ENCODE assay signal across 24 mouse cellular contexts in the genomic region with DNA sequence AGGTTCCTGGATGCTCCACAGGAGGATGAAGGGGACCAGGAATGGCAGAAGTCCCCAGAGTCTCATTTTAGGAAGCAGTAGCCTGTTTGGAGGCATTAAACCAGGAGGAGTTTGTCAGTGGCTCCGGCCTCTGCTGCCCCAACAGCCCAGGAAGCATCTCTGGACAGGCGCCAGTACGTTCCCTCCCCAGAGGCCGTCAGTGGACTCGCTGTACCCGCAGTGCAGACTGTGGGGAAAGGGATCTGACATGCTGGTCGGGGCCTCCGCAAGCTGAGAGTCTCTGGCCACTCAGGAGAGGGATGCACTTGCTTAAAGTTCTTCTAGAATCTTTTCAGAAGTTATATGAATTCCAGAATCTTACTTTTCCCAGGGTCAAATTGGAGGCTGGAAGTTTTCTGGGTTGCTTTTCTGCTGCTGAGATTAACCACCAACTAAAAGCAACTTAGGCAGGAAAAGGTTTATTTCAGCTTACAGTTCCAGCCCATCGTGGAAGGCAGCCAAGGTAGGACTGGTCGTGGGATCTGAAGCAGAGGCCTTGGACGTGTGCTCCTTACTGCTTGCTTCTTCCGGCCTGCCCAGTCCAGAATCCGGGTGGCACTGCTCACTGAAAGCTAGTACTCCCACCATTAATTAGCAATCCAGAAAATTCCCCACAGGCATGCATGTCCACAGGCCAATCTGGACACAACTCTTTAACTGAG. TPM values are rescaled to one million over a fixed set of nuclear protein-coding genes. Genes with fewer than 3 reads are reported as not detected.
A peak's percentile ranks its signal among the peaks of the same experiment; 100 is the strongest.
DNase-seq lines count a peak whose midpoint lies in the region; ATAC-seq and TF ChIP-seq lines count a peak whose summit lies in the region.
"Not testable (repeated sequence)": the region's sequence is repeated elsewhere in the genome, so short reads cannot be mapped to it uniquely, and the experiment has no call there.
"Had no signal": no experiment of that assay in that cellular context is flagged by ENCODE, and none has a peak within 500 bp of the region (broad histone marks: within the 10 kb centered on the region; RNA-seq: fewer than 3 reads in every experiment).

A gene (minus strand): TSS at position 423 of the 701 bp plus-strand sequence.

- not testable (repeated sequence) for TF ChIP-seq POLR2A in kidney, adult 2 months (IDR thresholded peaks at IDR 0.05; ENCODE audit: low read depth, low read length)

- not testable (repeated sequence) for H3K27me3 ChIP-seq in kidney, adult 2 months (replicated peaks; ENCODE audit: control insufficient read depth, insufficient read depth, low read length); lung, postnatal 0 days (replicated peaks; ENCODE audit: insufficient read depth, low read length); midbrain, embryonic 14.5 days (ENCODE audit: control insufficient read depth, insufficient read depth, low read length)

- not testable (repeated sequence) for H3K9ac ChIP-seq in lung, postnatal 0 days (replicated peaks; ENCODE audit: low read depth); midbrain, embryonic 14.5 days (replicated peaks; ENCODE audit: low read length)

- not testable (repeated sequence) for H3K4me2 ChIP-seq in lung, postnatal 0 days (replicated peaks; ENCODE audit: low read depth, low read length); midbrain, embryonic 14.5 days (ENCODE audit: low read length)

- H3K4me3 ChIP-seq in kidney, adult 2 months (ENCODE audit: insufficient read depth, low read depth, low read length); lung, postnatal 0 days (ENCODE audit: low read depth, low read length); midbrain, embryonic 14.5 days (replicated peaks; ENCODE audit: low read depth, low read length): not testable (repeated sequence)

- H3K27ac ChIP-seq in kidney, adult 2 months (ENCODE audit: insufficient read depth, low read depth, low read length); lung, postnatal 0 days (ENCODE audit: low read length); midbrain, embryonic 14.5 days (replicated peaks; ENCODE audit: low read depth, low read length): not testable (repeated sequence)

- not testable (repeated sequence) for TF ChIP-seq CTCF in kidney, adult 2 months (conservative IDR thresholded peaks at IDR 0.05; ENCODE audit: insufficient read depth, insufficient read length, low read depth, low read length); lung, postnatal 0 days (IDR thresholded peaks at IDR 0.05)

- ATAC-seq in lung, postnatal 0 days, result peak; percentile 41; the same call in 1 of the 2 replicates
- not testable (repeated sequence) for ATAC-seq in midbrain, embryonic 14.5 days (ENCODE audit: low FRiP score, low TSS enrichment)

- not testable (repeated sequence) for H3K4me1 ChIP-seq in kidney, adult 2 months (ENCODE audit: control insufficient read depth, insufficient read depth, low read length); lung, postnatal 0 days (ENCODE audit: insufficient read depth, low read depth, low read length); midbrain, embryonic 14.5 days (ENCODE audit: control insufficient read depth, insufficient read depth, low read length)

- not testable (repeated sequence) for H3K36me3 ChIP-seq in kidney, adult 2 months (ENCODE audit: control insufficient read depth, insufficient read depth, low read length); lung, postnatal 0 days (ENCODE audit: insufficient read depth, low read length); midbrain, embryonic 14.5 days (ENCODE audit: control insufficient read depth, insufficient read depth, low read length)

- peak; percentile 30 for DNase-seq in 3134 (ENCODE audit: extremely low read depth, insufficient read length, low spot score)
- peak; percentile 32 for DNase-seq in adrenal gland, postnatal 25 days
- DNase-seq in gastrocnemius, postnatal 14 days, result peak; percentile 14
- peak; percentile 22 to 29 for DNase-seq in heart, postnatal 10 days
- DNase-seq in kidney, adult 2 months, result peak; percentile 21
- DNase-seq in lung, postnatal 0 days (ENCODE audit: low spot score), result peak; percentile 19
- peak; percentile 8 for DNase-seq in midbrain, embryonic 14.5 days
- peak; percentile 82 for DNase-seq in testis, postnatal 10 days (ENCODE audit: low spot score)

- H3K9me3 ChIP-seq in lung, postnatal 0 days (ENCODE audit: low read length); midbrain, embryonic 14.5 days (ENCODE audit: control insufficient read depth, low read length): not testable (repeated sequence)

- TF ChIP-seq EP300 in lung, postnatal 0 days (IDR thresholded peaks at IDR 0.05), result not testable (repeated sequence)

- intact Hi-C loops in gastrocnemius, postnatal 14 days (cut with DNase I; ENCODE audit: low total_unique reads); heart, postnatal 10 days (cut with DNase I): not testable (repeated sequence)

- WGBS in kidney, adult 2 months, result 47% methylated on average over 13 of the region's 13 CpGs
- WGBS in lung, postnatal 0 days, result 41% methylated on average over 13 of the region's 13 CpGs
- WGBS in midbrain, embryonic 14.5 days, result 57% methylated on average over 13 of the region's 13 CpGs

RNA-seq across cellular contexts. Expression of the gene that starts here (rescaled TPM):
- 0.58 TPM in 1 of 2 replicates, not detected in the other for total RNA-seq in adrenal gland, postnatal 25 days (2021)
- not detected for total RNA-seq in gastrocnemius, postnatal 14 days (2021)
- not detected for total RNA-seq in heart, postnatal 10 days (2021)
- polyA plus RNA-seq in kidney, adult 2 months (2012; rRNA removed), result not detected in 2 replicates
- polyA plus RNA-seq in lung, postnatal 0 days (2015; fragmentation: Nextera tagmentation; extraction: Ambion mirVana), result 0.93 and 1.0 TPM in 2 replicates
- not detected in 2 replicates for polyA plus RNA-seq in midbrain, embryonic 14.5 days (2014; fragmentation: Nextera tagmentation; extraction: Ambion mirVana)
- total RNA-seq: common myeloid progenitor, adult 5-6 weeks; ES-E14; gastrocnemius, postnatal 36 days; left cerebral cortex, adult 8-10 months; liver, adult 2 months had no signal
- polyA plus RNA-seq: activated CD4-positive, CD25-positive, alpha-beta regulatory T cell, adult 4 months; CD4-positive, CD25-positive, alpha-beta regulatory T cell, adult 4 months; embryonic facial prominence, embryonic 10.5 days; erythroblast, embryonic 14.5 days; forebrain, embryonic 13.5 days; hindbrain, embryonic 11.5 days; large intestine, adult 2 months; limb, embryonic 10.5 days; liver, postnatal 0 days; midbrain, embryonic 16.5 days; neural tube, embryonic 15.5 days had no signal

Comparison
In these comparisons a context has a peak if more than half of its experiments do, and no peak if none do; other contexts are left out.
1. Peak in DNase-seq in adrenal gland, postnatal 25 days; RNA of the gene not detected or under 1 TPM.
2. Peak in DNase-seq in gastrocnemius, postnatal 14 days; RNA of the gene not detected or under 1 TPM.
3. Peak in DNase-seq in heart, postnatal 10 days; RNA of the gene not detected or under 1 TPM.
4. Peak in DNase-seq in kidney, adult 2 months; RNA of the gene not detected or under 1 TPM.
5. Peak in DNase-seq in midbrain, embryonic 14.5 days; RNA of the gene not detected or under 1 TPM.
6. DNase-seq: peak in every context shown above with its lines; median percentile 82 in testis, postnatal 10 days; 32 in adrenal gland, postnatal 25 days; 30 in 3134; 26 in heart, postnatal 10 days; 21 in kidney, adult 2 months; 19 in lung, postnatal 0 days; 14 in gastrocnemius, postnatal 14 days; 8 in midbrain, embryonic 14.5 days.